Mouse (Mus musculus): ENCODE data around the gene Hacd4. TPM values are rescaled to one million over a fixed set of nuclear protein-coding genes. Genes with fewer than 3 reads are reported as not detected.

Gene Hacd4
- polyA plus RNA-seq, 1 experiment: 1.7 TPM

DNA sequence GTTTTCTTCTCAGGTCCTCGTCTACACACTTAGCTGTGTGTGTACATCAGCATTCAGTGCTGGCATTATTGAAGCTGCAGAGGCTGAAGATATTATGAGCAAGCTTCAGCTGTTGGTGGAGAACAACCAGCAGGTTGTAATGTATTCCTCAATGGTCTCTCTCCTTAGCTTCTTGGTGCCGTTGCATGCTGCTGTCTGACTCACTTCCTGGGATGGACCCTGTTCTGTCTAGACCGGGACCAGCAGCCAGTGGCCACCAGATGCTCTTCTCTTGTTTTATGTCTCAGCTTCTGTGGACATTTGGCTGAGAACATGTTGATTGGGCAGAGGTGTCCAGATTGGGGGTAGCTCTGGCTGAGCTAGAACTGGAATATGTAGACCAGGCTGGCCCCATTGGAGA lies 81.3 kb downstream of the Hacd4 start:
- H3K4me3 ChIP-seq (ENCODE audit: insufficient read depth, poor library complexity, severe bottlenecking): no peak overlapping the region
- no peak for TF ChIP-seq USF1 (IDR thresholded peaks at IDR 0.05; ENCODE audit: low read depth)
- no peak for TF ChIP-seq MYOG (IDR thresholded peaks at IDR 0.05; ENCODE audit: control insufficient read depth, extremely low read depth, insufficient read length)
- no peak for TF ChIP-seq MAX (IDR thresholded peaks at IDR 0.05)
- TF ChIP-seq CTCF (IDR thresholded peaks at IDR 0.05; ENCODE audit: control insufficient read depth, insufficient read depth, insufficient read length): no peak
- TF ChIP-seq MYOD1 (IDR thresholded peaks at IDR 0.05; ENCODE audit: control insufficient read depth, insufficient read length, low read depth): no peak
- TF ChIP-seq FOSL1 (IDR thresholded peaks at IDR 0.05; ENCODE audit: insufficient read depth, low read length, poor library complexity, severe bottlenecking): no peak
- TF ChIP-seq CEBPB (IDR thresholded peaks at IDR 0.05; ENCODE audit: low read depth): no peak
- no peaks in the 10 kb centered on the region for H3K36me3 ChIP-seq (ENCODE audit: control insufficient read depth, insufficient read depth)
- no peaks in the 10 kb centered on the region for H3K79me2 ChIP-seq (ENCODE audit: control insufficient read depth, insufficient read depth)
- no peaks in the 10 kb centered on the region for H3K79me3 ChIP-seq (ENCODE audit: low read depth)
- no peaks in the 10 kb centered on the region for H3K27me3 ChIP-seq (ENCODE audit: control insufficient read depth, insufficient read depth, insufficient read length)
- no peak overlapping the region for H3ac ChIP-seq (ENCODE audit: control insufficient read depth, insufficient read length, low read depth)

DNA sequence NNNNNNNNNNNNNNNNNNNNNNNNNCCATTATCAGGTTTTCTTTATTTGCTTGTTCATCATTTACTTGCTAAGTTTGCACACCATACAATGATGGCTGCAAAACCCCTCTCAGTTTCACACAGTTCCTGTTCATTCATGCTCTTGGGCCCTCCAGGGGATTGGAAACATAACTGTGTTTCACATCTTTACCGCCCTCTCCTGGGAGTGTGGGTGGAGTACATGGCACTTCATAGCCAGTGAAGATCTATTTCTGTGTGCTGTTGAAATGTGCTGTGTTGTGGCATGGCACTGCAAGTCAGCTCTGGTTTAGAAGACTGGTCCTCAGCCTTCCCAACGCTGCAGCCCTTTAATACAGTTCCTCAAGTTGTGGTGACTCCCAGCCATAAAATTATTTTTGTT lies 82.1 kb downstream of the Hacd4 start:
- Histone ChIP-seq H3ac (ENCODE audit: control insufficient read depth, insufficient read length, low read depth) (no peak overlapping the region), H3K27me3 (ENCODE audit: control insufficient read depth, insufficient read depth, insufficient read length) (no peaks in the 10 kb centered on the region), H3K4me3 (ENCODE audit: insufficient read depth, poor library complexity, severe bottlenecking) (no peak overlapping the region), H3K79me2 (ENCODE audit: control insufficient read depth, insufficient read depth) (no peaks in the 10 kb centered on the region), H3K79me3 (ENCODE audit: low read depth) (no peaks in the 10 kb centered on the region), H3K36me3 (ENCODE audit: control insufficient read depth, insufficient read depth) (no peaks in the 10 kb centered on the region)
- TF ChIP-seq MYOD1 (IDR thresholded peaks at IDR 0.05; ENCODE audit: control insufficient read depth, insufficient read length, low read depth): no peak
- no peak for TF ChIP-seq MAX (IDR thresholded peaks at IDR 0.05)
- TF ChIP-seq USF1 (IDR thresholded peaks at IDR 0.05; ENCODE audit: low read depth): no peak
- TF ChIP-seq CEBPB (IDR thresholded peaks at IDR 0.05; ENCODE audit: low read depth): no peak
- no peak for TF ChIP-seq CTCF (IDR thresholded peaks at IDR 0.05; ENCODE audit: control insufficient read depth, insufficient read depth, insufficient read length)
- no peak for TF ChIP-seq MYOG (IDR thresholded peaks at IDR 0.05; ENCODE audit: control insufficient read depth, extremely low read depth, insufficient read length)
- no peak for TF ChIP-seq FOSL1 (IDR thresholded peaks at IDR 0.05; ENCODE audit: insufficient read depth, low read length, poor library complexity, severe bottlenecking)

DNA sequence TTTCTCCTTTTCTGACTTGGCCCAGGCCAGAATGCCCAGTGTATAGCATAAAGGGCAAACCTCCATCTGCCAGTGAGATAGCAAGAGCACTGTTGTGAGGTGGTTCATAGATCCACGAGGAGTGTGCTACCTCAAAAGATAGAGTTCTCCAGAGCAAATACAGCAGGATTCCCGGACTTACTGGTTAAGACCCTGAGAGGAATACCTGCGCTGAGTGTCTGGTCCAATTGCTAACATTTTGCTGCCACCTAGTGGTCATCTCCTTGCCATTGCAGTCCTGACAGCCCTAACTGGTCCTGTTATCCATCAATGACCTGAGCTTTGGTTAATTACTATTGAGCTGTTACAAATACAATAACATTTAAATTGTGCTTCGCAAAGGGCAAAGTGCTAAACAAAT lies 87.8 kb downstream of the Hacd4 start:
- no peaks in the 10 kb centered on the region for H3K27me3 ChIP-seq (ENCODE audit: control insufficient read depth, insufficient read depth, insufficient read length)
- no peaks in the 10 kb centered on the region for H3K79me3 ChIP-seq (ENCODE audit: low read depth)
- TF ChIP-seq FOSL1 (IDR thresholded peaks at IDR 0.05; ENCODE audit: insufficient read depth, low read length, poor library complexity, severe bottlenecking) (no peak), USF1 (IDR thresholded peaks at IDR 0.05; ENCODE audit: low read depth) (no peak), CTCF (IDR thresholded peaks at IDR 0.05; ENCODE audit: control insufficient read depth, insufficient read depth, insufficient read length) (peak; percentile 85)
- H3ac ChIP-seq (ENCODE audit: control insufficient read depth, insufficient read length, low read depth): no peak overlapping the region
- H3K36me3 ChIP-seq (ENCODE audit: control insufficient read depth, insufficient read depth): no peaks in the 10 kb centered on the region
- H3K79me2 ChIP-seq (ENCODE audit: control insufficient read depth, insufficient read depth): no peaks in the 10 kb centered on the region
- no peak overlapping the region for H3K4me3 ChIP-seq (ENCODE audit: insufficient read depth, poor library complexity, severe bottlenecking)

Other genes with a start within 250 kb of the Hacd4 start
- not detected for gene Ifnb1, start 83.8 kb upstream of the Hacd4 start, polyA plus RNA-seq (2012; fragmentation: generic; extraction: Trizol)
- not detected for gene Ifna15, start 119.3 kb upstream of the Hacd4 start, polyA plus RNA-seq (2012; fragmentation: generic; extraction: Trizol)
- gene Ifna14, start 132.9 kb upstream of the Hacd4 start, polyA plus RNA-seq (2012; fragmentation: generic; extraction: Trizol): not detected
- not detected for gene Ifna9, start 153.5 kb upstream of the Hacd4 start, polyA plus RNA-seq (2012; fragmentation: generic; extraction: Trizol)
- gene Ifna12, start 164.4 kb upstream of the Hacd4 start, polyA plus RNA-seq (2012; fragmentation: generic; extraction: Trizol): not detected
- gene C87499, start 195.5 kb upstream of the Hacd4 start, polyA plus RNA-seq (2012; fragmentation: generic; extraction: Trizol): not detected
- not detected for gene Ifna13, start 205.5 kb upstream of the Hacd4 start, polyA plus RNA-seq (2012; fragmentation: generic; extraction: Trizol)
- not detected for gene Ifna16, start 238.0 kb upstream of the Hacd4 start, polyA plus RNA-seq (2012; fragmentation: generic; extraction: Trizol)
- not detected for gene Ifna2, start 245.0 kb upstream of the Hacd4 start, polyA plus RNA-seq (2012; fragmentation: generic; extraction: Trizol)

Measured in C2C12 (cell line).